Mouse (Mus musculus): ENCODE results near the gene Faf2. TPM values are rescaled to one million over a fixed set of nuclear protein-coding genes. Genes with fewer than 3 reads are reported as not detected.

Gene Faf2
- total and polyA plus RNA-seq, 2 experiments from 2014 or later: 41.9 to 65.0 TPM

DNA sequence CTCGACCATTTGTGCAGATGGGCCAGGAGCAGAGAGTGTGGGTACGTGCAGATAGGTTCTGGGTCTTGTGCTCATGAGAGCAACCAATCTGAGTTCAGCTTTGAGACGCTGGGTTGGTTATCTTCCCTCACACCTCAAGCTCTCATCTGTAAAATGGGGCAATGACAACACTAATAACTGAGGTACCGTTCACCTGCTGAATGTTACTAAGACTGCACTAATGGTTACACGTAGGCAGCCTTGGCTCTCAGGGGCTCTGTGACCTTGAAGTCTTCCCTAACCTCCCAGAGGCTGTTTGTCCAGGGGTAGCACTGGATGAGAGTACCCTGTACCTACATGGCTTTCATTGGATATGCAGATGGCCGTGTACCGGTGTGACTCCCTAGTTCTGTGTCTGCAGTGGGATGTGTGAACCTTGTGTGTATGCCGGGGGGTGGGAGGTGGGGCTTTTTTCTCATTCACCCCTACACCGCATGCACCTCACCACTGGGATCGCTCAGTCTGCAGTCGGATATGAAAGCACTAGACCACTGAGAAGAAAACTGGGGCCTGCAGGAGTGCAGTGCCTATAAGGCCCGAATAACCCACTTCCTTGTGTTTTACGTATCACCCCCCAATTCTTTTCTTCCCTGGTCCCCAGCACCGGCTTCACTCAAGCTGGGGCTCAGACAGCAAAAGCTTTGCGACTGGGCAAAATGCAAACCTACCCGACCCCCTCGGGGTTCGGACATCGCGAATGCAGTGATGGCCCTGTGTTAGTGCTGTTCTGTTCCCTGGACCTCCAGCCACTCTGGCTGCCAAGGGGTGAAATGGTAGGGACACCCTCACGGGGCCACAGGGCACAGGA, 71.3 kb downstream of the Faf2 start:
- peak overlapping the region; percentile 84 for H3K9ac ChIP-seq (replicated peaks; ENCODE audit: low read length)
- no peaks in the 10 kb centered on the region for H3K9me3 ChIP-seq (ENCODE audit: low read length)
- peak overlapping the region; percentile 95 for H3K27ac ChIP-seq
- 0 out of 2 replicates have a peak, but pooled peaks have one; percentile 2 for TF ChIP-seq CTCF (IDR thresholded peaks at IDR 0.05; ENCODE audit: low read depth)
- peaks cover 24% of the 10 kb centered on the region for H3K4me1 ChIP-seq (ENCODE audit: insufficient read depth, low read length)
- no peaks in the 10 kb centered on the region for H3K27me3 ChIP-seq (ENCODE audit: insufficient read depth, low read length)
- ATAC-seq (no peak; the same call in 1 of the 2 replicates), DNase-seq (ENCODE audit: low spot score) (peak; percentile 38)
- H3K36me3 ChIP-seq (ENCODE audit: insufficient read depth, low read length): 0 out of 2 replicates have a peak, but pooled peaks cover 3% of the 10 kb centered on the region
- H3K4me2 ChIP-seq (ENCODE audit: low read depth, low read length): peak overlapping the region; percentile 96
- 13% methylated on average over 21 of the region's 21 CpGs for WGBS
- peak overlapping the region; percentile 71 for H3K4me3 ChIP-seq (ENCODE audit: low read length)

DNA sequence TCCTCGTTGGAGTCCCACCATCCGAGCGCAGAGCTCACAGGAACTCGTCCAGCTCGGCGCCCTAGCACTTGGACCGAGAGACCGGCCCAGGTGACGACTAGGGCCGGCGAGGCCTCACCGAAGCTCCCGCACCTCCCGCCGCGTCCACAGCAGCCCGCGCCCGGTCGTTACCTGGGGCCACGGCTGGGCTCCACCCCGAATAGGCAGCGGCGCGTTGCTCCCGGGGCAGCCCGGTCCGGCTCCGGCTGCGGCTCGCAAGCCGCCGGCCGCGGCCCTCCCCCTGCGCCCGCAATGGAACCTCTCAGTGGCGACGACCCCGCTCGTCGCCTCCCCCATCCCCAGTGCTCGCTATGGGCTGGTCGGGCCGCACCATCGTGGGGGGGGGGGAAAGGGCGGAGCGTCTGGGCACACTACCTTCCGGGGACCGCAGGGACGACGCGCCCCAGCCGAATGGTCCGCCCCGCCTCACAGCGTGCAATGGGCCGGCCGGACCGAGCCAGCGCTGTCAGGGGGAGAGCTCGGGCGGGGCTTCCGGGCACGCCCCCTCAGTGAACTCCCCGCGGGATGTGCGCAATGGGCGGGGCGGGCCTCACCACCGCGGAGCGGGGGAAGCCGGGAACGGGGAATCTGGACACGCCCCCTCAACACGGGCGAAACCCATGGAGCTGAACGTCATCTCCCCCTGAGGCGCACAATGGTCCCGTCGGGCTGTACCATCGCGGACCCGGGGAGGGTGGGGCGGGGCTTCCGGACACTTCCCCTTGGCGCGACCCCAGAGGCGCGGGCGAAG, 72.2 kb downstream of the Faf2 start, which contains the start of gene Rnf44:
Gene Rnf44 (minus strand): TSS at position 350 of the 790 bp plus-strand sequence.
- WGBS: under 1% methylated on average over 86 of the region's 92 CpGs
- Histone ChIP-seq H3K9me3 (ENCODE audit: low read length) (no peaks in the 10 kb centered on the region), H3K4me3 (ENCODE audit: low read length) (peak within 1 kb of the TSS; percentile 71), H3K4me1 (ENCODE audit: insufficient read depth, low read length) (peaks cover 21% of the 10 kb centered on the region), H3K36me3 (ENCODE audit: insufficient read depth, low read length) (0 out of 2 replicates have a peak, but pooled peaks cover 3% of the 10 kb centered on the region), H3K27me3 (ENCODE audit: insufficient read depth, low read length) (no peaks in the 10 kb centered on the region), H3K27ac (peak within 1 kb of the TSS; percentile 95), H3K9ac (replicated peaks; ENCODE audit: low read length) (peak within 1 kb of the TSS; percentile 84), H3K4me2 (ENCODE audit: low read depth, low read length) (peak within 1 kb of the TSS; percentile 96)
- DNase-seq (ENCODE audit: low spot score) (peak; percentile 99), ATAC-seq (peak; percentile 98)
- no peak for TF ChIP-seq CTCF (IDR thresholded peaks at IDR 0.05; ENCODE audit: low read depth)

DNA sequence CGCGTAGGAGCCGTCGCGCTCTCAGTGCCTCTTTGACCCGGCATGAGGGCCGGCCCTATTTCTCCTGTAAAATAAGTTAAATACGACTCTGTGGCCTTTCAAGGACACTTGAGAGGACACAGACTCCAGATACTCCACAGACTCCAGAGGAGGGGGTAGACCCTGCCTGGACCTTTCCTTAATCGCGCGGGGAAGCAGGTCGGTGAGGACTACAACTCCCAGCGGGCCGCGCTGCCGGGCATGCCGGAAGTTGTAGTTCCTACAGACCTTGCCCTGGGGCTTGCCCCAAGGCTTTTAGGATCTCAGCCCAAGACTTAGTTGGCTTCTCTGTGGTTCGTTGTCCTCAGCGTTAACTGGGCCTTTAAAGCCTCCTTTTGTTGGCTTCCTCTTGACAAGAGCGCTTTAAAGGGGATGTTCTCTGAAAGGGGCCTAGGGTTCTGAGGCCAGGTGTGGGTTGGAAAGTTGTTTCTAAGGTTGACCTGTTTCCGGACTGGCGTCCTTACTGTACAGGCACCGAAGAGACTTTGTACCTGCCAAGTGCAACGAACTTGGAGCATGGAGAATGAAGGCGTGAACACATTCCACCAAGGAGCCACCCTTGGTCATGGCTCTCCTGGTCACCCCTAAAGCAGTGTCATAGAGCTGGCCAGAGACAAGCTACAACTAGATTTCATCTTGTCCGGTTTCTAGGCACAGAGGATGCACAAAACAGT, 72.9 kb downstream of the Faf2 start:
- Histone ChIP-seq H3K9ac (replicated peaks; ENCODE audit: low read length) (peak overlapping the region; percentile 84), H3K4me1 (ENCODE audit: insufficient read depth, low read length) (peaks cover 21% of the 10 kb centered on the region), H3K4me3 (ENCODE audit: low read length) (peak overlapping the region; percentile 71), H3K27me3 (ENCODE audit: insufficient read depth, low read length) (no peaks in the 10 kb centered on the region), H3K27ac (peak overlapping the region; percentile 95), H3K36me3 (ENCODE audit: insufficient read depth, low read length) (0 out of 2 replicates have a peak, but pooled peaks cover 3% of the 10 kb centered on the region), H3K4me2 (ENCODE audit: low read depth, low read length) (peak overlapping the region; percentile 96), H3K9me3 (ENCODE audit: low read length) (no peaks in the 10 kb centered on the region)
- no peak for TF ChIP-seq CTCF (IDR thresholded peaks at IDR 0.05; ENCODE audit: low read depth)
- ATAC-seq (peak; percentile 68), DNase-seq (ENCODE audit: low spot score) (no peak)
- WGBS: 16% methylated on average over 26 of the region's 26 CpGs

DNA sequence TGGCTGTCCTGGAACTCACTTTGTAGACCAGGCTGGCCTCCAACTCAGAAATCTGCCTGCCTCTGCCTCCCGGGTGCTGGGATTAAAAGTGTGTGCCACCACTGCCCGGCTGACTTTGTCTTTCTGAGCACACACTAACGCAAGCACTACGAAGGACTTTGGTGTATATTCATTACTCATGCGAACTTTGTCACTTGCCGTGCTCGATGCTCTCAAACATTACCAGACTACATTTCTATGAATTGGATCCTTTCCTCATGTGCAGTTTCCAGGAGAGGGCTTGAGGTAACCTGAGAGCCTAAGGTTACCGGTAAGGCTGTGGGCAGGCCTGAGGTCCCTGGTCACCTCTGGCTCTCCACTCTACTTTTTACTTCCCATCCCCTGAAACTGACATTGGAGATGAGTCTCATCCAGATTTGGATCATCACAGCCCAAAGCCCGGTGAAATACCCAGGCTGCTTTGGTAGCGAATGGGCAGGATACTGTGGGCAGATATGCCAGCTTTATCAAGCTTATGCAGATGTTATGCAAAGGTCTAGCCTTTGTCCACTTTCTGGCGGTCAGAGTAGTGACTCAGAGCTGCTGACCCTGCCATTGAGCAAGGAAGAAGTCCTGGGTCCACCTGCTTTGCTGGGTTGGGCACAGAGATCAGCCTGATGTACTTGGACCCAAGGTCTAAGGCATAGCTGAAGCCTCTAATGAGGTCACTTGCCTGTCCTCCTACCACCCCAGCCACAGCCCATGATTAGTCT, 74.1 kb downstream of the Faf2 start:
- no peaks in the 10 kb centered on the region for H3K36me3 ChIP-seq (ENCODE audit: insufficient read depth, low read length)
- H3K4me1 ChIP-seq (ENCODE audit: insufficient read depth, low read length): peaks cover 21% of the 10 kb centered on the region
- ATAC-seq (no peak), DNase-seq (ENCODE audit: low spot score) (no peak)
- H3K9ac ChIP-seq (replicated peaks; ENCODE audit: low read length): no peak overlapping the region
- no peak overlapping the region for H3K4me2 ChIP-seq (ENCODE audit: low read depth, low read length)
- TF ChIP-seq CTCF (IDR thresholded peaks at IDR 0.05; ENCODE audit: low read depth): no peak
- H3K27me3 ChIP-seq (ENCODE audit: insufficient read depth, low read length): no peaks in the 10 kb centered on the region
- WGBS: 93% methylated on average over 11 of the region's 11 CpGs
- no peaks in the 10 kb centered on the region for H3K9me3 ChIP-seq (ENCODE audit: low read length)
- H3K27ac ChIP-seq: no peak overlapping the region
- H3K4me3 ChIP-seq (ENCODE audit: low read length): no peak overlapping the region

DNA sequence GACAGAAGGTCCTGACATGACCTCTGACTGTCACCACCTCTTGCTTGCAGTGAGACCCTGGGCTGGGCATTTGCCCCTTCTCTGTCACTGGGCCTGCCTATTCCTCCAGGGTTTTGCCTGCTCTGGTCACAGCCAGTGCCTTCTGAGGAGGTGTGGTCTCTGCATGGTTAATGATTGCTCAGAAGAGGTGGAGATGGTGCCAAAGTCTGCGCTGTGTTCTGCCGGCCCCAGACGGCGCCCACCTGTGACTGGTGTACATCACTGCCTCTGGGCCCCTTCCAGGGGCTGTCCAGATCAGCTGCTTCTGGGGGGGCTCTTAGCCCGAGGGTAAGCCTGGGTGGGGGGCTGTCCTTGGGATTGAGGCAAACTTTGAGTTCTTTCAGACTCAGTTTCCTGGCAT, 79.7 kb downstream of the Faf2 start, which contains the start of gene Cdhr2:
Gene Cdhr2 (plus strand): TSS at position 219 of the 400 bp plus-strand sequence.
- DNase-seq (ENCODE audit: low spot score): no peak
- Histone ChIP-seq H3K4me2 (ENCODE audit: low read depth, low read length) (no peak within 1 kb of the TSS), H3K9me3 (ENCODE audit: low read length) (no peaks in the 10 kb centered on the region), H3K27me3 (ENCODE audit: insufficient read depth, low read length) (no peaks in the 10 kb centered on the region), H3K27ac (no peak within 1 kb of the TSS), H3K4me3 (ENCODE audit: low read length) (no peak within 1 kb of the TSS), H3K36me3 (ENCODE audit: insufficient read depth, low read length) (no peaks in the 10 kb centered on the region), H3K4me1 (ENCODE audit: insufficient read depth, low read length) (no peaks in the 10 kb centered on the region), H3K9ac (replicated peaks; ENCODE audit: low read length) (no peak within 1 kb of the TSS)
- no peak for TF ChIP-seq CTCF (IDR thresholded peaks at IDR 0.05; ENCODE audit: low read depth)
- no peak for ATAC-seq
- WGBS: 58% methylated on average over 5 of the region's 5 CpGs
